Mouse (Mus musculus): Measurements from ENCODE around the gene Cdkn1c.

The Cdkn1c gene

GRCm38 (mm10) chr7:143437231-143437893 is 23.5 kb downstream of the Cdkn1c start:
- no peak for DNase-seq (ENCODE audit: low read depth, low spot score)

- DNase-seq (ENCODE audit: low read depth, low spot score), result no peak
Measured at GRCm38 (mm10) chr7:143433331-143433730, 27.5 kb downstream of the Cdkn1c start.

- no peak for DNase-seq (ENCODE audit: low read depth, low spot score)
Measured at GRCm38 (mm10) chr7:143432631-143433030, 28.2 kb downstream of the Cdkn1c start.

GRCm38 (mm10) chr7:143428814-143429499 is 31.9 kb downstream of the Cdkn1c start:
- DNase-seq (ENCODE audit: low read depth, low spot score), result no peak

GRCm38 (mm10) chr7:143428142-143428813 is 32.6 kb downstream of the Cdkn1c start:
- peak; percentile 43 for DNase-seq (ENCODE audit: low read depth, low spot score)

GRCm38 (mm10) chr7:143419585-143420160 is 41.2 kb downstream of the Cdkn1c start:
- no peak for DNase-seq (ENCODE audit: low read depth, low spot score)

- no peak for DNase-seq (ENCODE audit: low read depth, low spot score)
Measured at GRCm38 (mm10) chr7:143417875-143418274, 43.0 kb downstream of the Cdkn1c start.

- no peak for DNase-seq (ENCODE audit: low read depth, low spot score)
Measured at GRCm38 (mm10) chr7:143416406-143416805, 44.4 kb downstream of the Cdkn1c start.

GRCm38 (mm10) chr7:143415070-143415469 is 45.8 kb downstream of the Cdkn1c start:
- no peak for DNase-seq (ENCODE audit: low read depth, low spot score)

GRCm38 (mm10) chr7:143412606-143413005 is 48.2 kb downstream of the Cdkn1c start:
- DNase-seq (ENCODE audit: low read depth, low spot score), result no peak

- DNase-seq (ENCODE audit: low read depth, low spot score), result no peak
Measured at GRCm38 (mm10) chr7:143408615-143409021, 52.2 kb downstream of the Cdkn1c start.

Data from retina, postnatal 7 days (tissue).